Mouse (Mus musculus): ENCODE measurements around the gene Ripor3.

DNA sequence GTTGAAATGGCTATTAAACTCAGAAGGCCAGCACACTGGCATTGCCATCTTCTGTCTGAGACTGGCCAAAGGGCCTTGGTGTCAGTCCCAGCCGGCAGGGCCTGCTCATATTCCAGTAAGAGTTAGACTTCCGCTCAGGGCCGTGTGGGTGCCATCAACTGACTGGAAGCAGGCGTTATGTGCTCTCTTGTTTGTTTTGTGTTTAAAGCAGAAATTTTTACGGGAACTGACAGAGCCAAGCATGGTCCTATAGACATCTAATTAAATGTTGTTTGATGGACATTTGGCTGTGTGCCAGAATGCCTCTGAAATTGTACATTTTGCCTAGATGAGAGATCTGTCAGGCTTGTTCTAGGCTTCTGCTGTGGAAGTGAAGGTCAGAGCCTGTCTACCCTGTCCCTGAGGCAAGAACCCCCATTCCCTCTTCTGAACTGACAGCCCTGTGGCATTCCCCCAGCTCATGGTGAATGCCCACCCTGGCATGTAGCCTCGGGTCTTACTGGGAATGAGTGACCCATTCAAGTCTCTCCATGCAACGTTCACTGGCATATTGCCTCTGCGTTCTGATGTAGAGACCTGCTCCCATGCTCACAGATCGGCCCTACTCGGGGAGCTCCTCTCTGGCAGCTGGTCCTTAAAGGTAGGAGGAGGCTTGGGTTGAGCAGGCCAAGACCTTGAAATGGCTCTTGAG lies 40.4 kb downstream of the Ripor3 start:
- no peak for TF ChIP-seq POLR2A (IDR thresholded peaks at IDR 0.05; ENCODE audit: low read depth, low read length)
- no peak for TF ChIP-seq CTCF (IDR thresholded peaks at IDR 0.05; ENCODE audit: extremely low read depth, insufficient read depth, insufficient read length, insufficient replicate concordance)

Measured in spleen, adult 2 months (tissue).